Mouse (Mus musculus) mature B cell (primary cell): ENCODE data around the gene Klf15.

Experiments
- in situ Hi-C: fragments of 300-500 bp; cut with MboI; formaldehyde crosslinking; loops from 2 replicates; pipeline ENCODE4 v1.14.3; 2019

The Klf15 gene

GRCm38 (mm10) chr6:90462181-90462706, at the start of gene Klf15:
Gene Klf15 (plus strand): TSS chr6:90462576.
- in situ Hi-C loops, result no loop called here

GRCm38 (mm10) chr6:90422565-90422964, 39.8 kb upstream of the Klf15 start:
- in situ Hi-C loops, result no loop called here

GRCm38 (mm10) chr6:90425361-90425760, 37.0 kb upstream of the Klf15 start:
- in situ Hi-C loops, result no loop called here

GRCm38 (mm10) chr6:90426003-90426402, 36.4 kb upstream of the Klf15 start:
- in situ Hi-C loops, result no loop called here

- in situ Hi-C loops, result no loop called here
Observed at GRCm38 (mm10) chr6:90428380-90428974, 33.9 kb upstream of the Klf15 start, which contains the start of gene Cfap100. Gene Cfap100 (minus strand): TSS chr6:90428797.

GRCm38 (mm10) chr6:90429911-90430310, 32.5 kb upstream of the Klf15 start:
- in situ Hi-C loops, result no loop called here

GRCm38 (mm10) chr6:90431487-90431886, 30.9 kb upstream of the Klf15 start:
- in situ Hi-C loops, result no loop called here

GRCm38 (mm10) chr6:90434687-90435086, 27.7 kb upstream of the Klf15 start:
- in situ Hi-C loops, result no loop called here

GRCm38 (mm10) chr6:90435195-90435618, 27.2 kb upstream of the Klf15 start:
- in situ Hi-C loops, result no loop called here

- in situ Hi-C loops, result no loop called here
Observed at GRCm38 (mm10) chr6:90436192-90436907, 26.0 kb upstream of the Klf15 start.

- in situ Hi-C loops, result no loop called here
Observed at GRCm38 (mm10) chr6:90437041-90437440, 25.3 kb upstream of the Klf15 start.

GRCm38 (mm10) chr6:90446883-90447282, 15.5 kb upstream of the Klf15 start:
- in situ Hi-C loops, result no loop called here

GRCm38 (mm10) chr6:90450179-90450578, 12.2 kb upstream of the Klf15 start:
- in situ Hi-C loops, result no loop called here

GRCm38 (mm10) chr6:90450697-90451096, 11.7 kb upstream of the Klf15 start:
- in situ Hi-C loops, result no loop called here

GRCm38 (mm10) chr6:90451512-90451911, 10.9 kb upstream of the Klf15 start:
- in situ Hi-C loops, result no loop called here

GRCm38 (mm10) chr6:90452603-90453002, 9.8 kb upstream of the Klf15 start:
- in situ Hi-C loops, result no loop called here

- in situ Hi-C loops, result no loop called here
Observed at GRCm38 (mm10) chr6:90453751-90454150, 8.6 kb upstream of the Klf15 start.

- in situ Hi-C loops, result no loop called here
Observed at GRCm38 (mm10) chr6:90457421-90457820, 5.0 kb upstream of the Klf15 start.

GRCm38 (mm10) chr6:90461181-90461580, 1.2 kb upstream of the Klf15 start:
- in situ Hi-C loops, result no loop called here

GRCm38 (mm10) chr6:90461771-90462170, 605 bp upstream of the Klf15 start:
- in situ Hi-C loops, result no loop called here

- in situ Hi-C loops, result no loop called here
Observed at GRCm38 (mm10) chr6:90462841-90463227, 458 bp downstream of the Klf15 start.

GRCm38 (mm10) chr6:90463228-90463862, 969 bp downstream of the Klf15 start:
- in situ Hi-C loops, result no loop called here

GRCm38 (mm10) chr6:90463890-90464421, 1.6 kb downstream of the Klf15 start:
- in situ Hi-C loops, result no loop called here
